Mouse (Mus musculus) heart, embryonic 12.5 days (tissue): ENCODE measurements around the gene Fam78a. TPM values are rescaled to one million over a fixed set of nuclear protein-coding genes. Genes with fewer than 3 reads are reported as not detected.

Experiments
- ATAC-seq: fragments of 200-750 bp; cut with Nextera tagmentation; 2 replicates; pipeline ENCODE4 v1.8.0; 2017; ENCODE audit warnings: moderate TSS enrichment, moderate library complexity; ENCODE audit not compliant: insufficient number of reproducible peaks, low FRiP score
- H3K27ac ChIP-seq: fragments of 300-500 bp; sonication (generic); 2 replicates; pipeline ENCODE4 v1.5.1; 2016; ENCODE audit warnings: mild to moderate bottlenecking, moderate library complexity; ENCODE audit not compliant: poor library complexity, severe bottlenecking
- H3K27me3 ChIP-seq: fragments of 300-500 bp; sonication (generic); replicated peaks from 2 replicates; pipeline ENCODE4 v1.6.1; 2016; ENCODE audit warnings: mild to moderate bottlenecking, moderate library complexity
- H3K36me3 ChIP-seq: fragments of 300-500 bp; sonication (generic); 2 replicates; pipeline ENCODE4 v1.6.1; 2016; ENCODE audit warnings: mild to moderate bottlenecking, moderate library complexity
- H3K4me1 ChIP-seq: fragments of 300-500 bp; sonication (generic); replicated peaks from 2 replicates; pipeline ENCODE4 v1.6.1; 2016; ENCODE audit warnings: mild to moderate bottlenecking
- H3K4me2 ChIP-seq: fragments of 300-500 bp; sonication (generic); 2 replicates; pipeline ENCODE4 v1.6.1; 2016; ENCODE audit warnings: mild to moderate bottlenecking, moderate library complexity
- H3K4me3 ChIP-seq: fragments of 300-500 bp; sonication (generic); 2 replicates; pipeline ENCODE4 v1.5.1; 2016; ENCODE audit warnings: mild to moderate bottlenecking
- H3K9ac ChIP-seq: fragments of 300-500 bp; sonication (generic); 2 replicates; pipeline ENCODE4 v1.6.1; 2016; ENCODE audit warnings: mild to moderate bottlenecking, moderate library complexity
- H3K9me3 ChIP-seq: fragments of 300-500 bp; sonication (generic); replicated peaks from 2 replicates; pipeline ENCODE4 v1.6.1; 2016; ENCODE audit warnings: mild to moderate bottlenecking, moderate library complexity
- WGBS: fragments of 180-500 bp; shearing (Covaris S2); methylation state at CpG from one replicate; pipeline ENCODE4 v1.1.7; 2016; 5-methylcytosine and 5-hydroxymethylcytosine counted together
- microRNA-seq: library from miRNA; unstranded; fragments of <30 nt; microRNA quantifications from one replicate; pipeline ENCODE4, GENCODE M21; 2017
- polyA plus RNA-seq: library from polyadenylated mRNA; unstranded; fragments of >200 nt; fragmentation: Nextera tagmentation; extraction: Ambion mirVana; gene quantifications from 2 replicates; pipeline ENCODE4 v1.2.1, GENCODE M21; 2016

The Fam78a gene
- polyA plus RNA-seq, 1 experiment from 2014 or later = 50.7 TPM

DNA sequence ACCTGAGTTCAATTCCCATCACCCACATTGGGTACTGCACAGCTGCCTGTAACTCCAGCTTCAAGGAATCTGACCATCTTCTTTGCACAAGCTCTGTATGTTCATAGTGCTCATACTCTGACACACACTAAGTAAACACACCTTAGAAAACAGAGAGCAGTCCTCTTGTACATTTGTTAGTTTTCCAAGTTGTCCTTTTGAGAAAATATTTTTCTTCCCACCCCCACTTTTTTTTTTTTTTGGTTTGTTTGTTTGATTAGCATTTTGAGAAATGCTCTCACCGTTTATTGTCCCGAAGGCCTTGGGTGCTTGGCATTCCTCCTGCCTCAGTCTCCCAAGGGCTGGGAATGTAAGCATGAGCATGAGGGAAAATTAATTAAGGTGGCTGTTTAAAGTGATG is 76.3 kb downstream of the Fam78a start:
- no peaks in the 10 kb centered on the region for H3K4me1 ChIP-seq
- WGBS = 91% methylated on average over 2 of the region's 2 CpGs
- no peak overlapping the region for H3K9ac ChIP-seq
- no peak for ATAC-seq
- H3K9me3 ChIP-seq = no peaks in the 10 kb centered on the region
- H3K27me3 ChIP-seq = no peaks in the 10 kb centered on the region
- H3K4me2 ChIP-seq = no peak overlapping the region
- H3K4me3 ChIP-seq = no peak overlapping the region
- H3K27ac ChIP-seq = no peak overlapping the region
- peaks cover 81% of the 10 kb centered on the region for H3K36me3 ChIP-seq

Small RNAs within 50 kb of the gene (microRNA-seq; reads per million reads assigned to microRNA genes)
- gene Mir7674 = not detected

Other genes with a start within 250 kb of the Fam78a start
- gene Fibcd1, start 238.9 kb downstream of the Fam78a start, polyA plus RNA-seq = 0.04 and 0.08 TPM in 2 replicates
- 1.1 and 1.3 TPM in 2 replicates for gene Lamc3, start 197.6 kb downstream of the Fam78a start, polyA plus RNA-seq
- 80.5 and 81.6 TPM in 2 replicates for gene Aif1l, start 134.7 kb downstream of the Fam78a start, polyA plus RNA-seq
- gene Nup214, start 110.4 kb downstream of the Fam78a start, polyA plus RNA-seq = 59.8 and 63.4 TPM in 2 replicates
- 11.4 and 13.6 TPM in 2 replicates for gene Plpp7, start 10.7 kb upstream of the Fam78a start, polyA plus RNA-seq
- gene Prrc2b, start 66.2 kb upstream of the Fam78a start, polyA plus RNA-seq = 54.7 and 66.5 TPM in 2 replicates
- gene Pomt1, start 151.7 kb upstream of the Fam78a start, polyA plus RNA-seq = 16.6 and 18.3 TPM in 2 replicates
- 42.7 and 44.2 TPM in 2 replicates for gene Uck1, start 175.3 kb upstream of the Fam78a start, polyA plus RNA-seq
- gene Golga2, start 202.5 kb upstream of the Fam78a start, polyA plus RNA-seq = 28.4 and 30.7 TPM in 2 replicates
- 284 and 317 TPM in 2 replicates for gene Swi5, start 203.2 kb upstream of the Fam78a start, polyA plus RNA-seq